Mouse (Mus musculus) hindbrain, embryonic 11.5 days (tissue): ENCODE data around the gene Olfr523. TPM values are rescaled to one million over a fixed set of nuclear protein-coding genes. Genes with fewer than 3 reads are reported as not detected.

Experiments
- ATAC-seq: fragments of 200-750 bp; cut with Nextera tagmentation; 2 replicates; pipeline ENCODE4 v1.8.0; 2017; ENCODE audit warnings: mild to moderate bottlenecking, moderate TSS enrichment, moderate library complexity; ENCODE audit not compliant: low FRiP score
- DNase-seq: peaks from one replicate; pipeline ENCODE4 v3.0.0-alpha.2; 2015; ENCODE audit warnings: low spot score
- H3K27ac ChIP-seq: fragments of 300-500 bp; sonication (generic); 2 replicates; pipeline ENCODE4 v1.5.1; 2014; ENCODE audit warnings: mild to moderate bottlenecking, low read depth, low read length
- H3K27me3 ChIP-seq: fragments of 300-500 bp; sonication (generic); 2 replicates; pipeline ENCODE4 v1.6.1; 2014; ENCODE audit warnings: mild to moderate bottlenecking, low read length, moderate library complexity, mixed read lengths; ENCODE audit not compliant: control insufficient read depth, insufficient read depth
- H3K36me3 ChIP-seq: fragments of 300-500 bp; sonication (generic); 2 replicates; pipeline ENCODE4 v1.6.1; 2014; ENCODE audit warnings: mild to moderate bottlenecking, low read length, moderate library complexity, mixed read lengths; ENCODE audit not compliant: control insufficient read depth, insufficient read depth
- H3K4me1 ChIP-seq: fragments of 300-500 bp; sonication (generic); replicated peaks from 2 replicates; pipeline ENCODE4 v1.6.1; 2014; ENCODE audit warnings: low read length, mixed read lengths; ENCODE audit not compliant: control insufficient read depth, insufficient read depth
- H3K4me2 ChIP-seq: fragments of 300-500 bp; sonication (generic); replicated peaks from 2 replicates; pipeline ENCODE4 v1.6.1; 2014; ENCODE audit warnings: mild to moderate bottlenecking, low read depth, low read length
- H3K4me3 ChIP-seq: fragments of 300-500 bp; sonication (generic); 2 replicates; pipeline ENCODE4 v1.5.1; 2014; ENCODE audit warnings: low read depth, low read length
- H3K9ac ChIP-seq: fragments of 300-500 bp; sonication (generic); 2 replicates; pipeline ENCODE4 v1.6.1; 2014; ENCODE audit warnings: low read depth, low read length
- H3K9me3 ChIP-seq: fragments of 300-500 bp; sonication (generic); 2 replicates; pipeline ENCODE4 v1.6.1; 2016; ENCODE audit warnings: low read length; ENCODE audit not compliant: control insufficient read depth
- WGBS: fragments of 180-500 bp; shearing (Covaris S2); extraction: QIAGEN DNeasy Blood & Tissue Kit; methylation state at CpG from one replicate; pipeline ENCODE4 v1.1.7; 2014; 5-methylcytosine and 5-hydroxymethylcytosine counted together
- polyA plus RNA-seq: library from polyadenylated mRNA; unstranded; fragments of >200 nt; fragmentation: Nextera tagmentation; extraction: Ambion mirVana; gene quantifications from 2 replicates; pipeline ENCODE4 v1.2.1, GENCODE M21; 2014

Olfr523 gene
- polyA plus RNA-seq, 1 experiment from 2014 or later, result not detected

DNA sequence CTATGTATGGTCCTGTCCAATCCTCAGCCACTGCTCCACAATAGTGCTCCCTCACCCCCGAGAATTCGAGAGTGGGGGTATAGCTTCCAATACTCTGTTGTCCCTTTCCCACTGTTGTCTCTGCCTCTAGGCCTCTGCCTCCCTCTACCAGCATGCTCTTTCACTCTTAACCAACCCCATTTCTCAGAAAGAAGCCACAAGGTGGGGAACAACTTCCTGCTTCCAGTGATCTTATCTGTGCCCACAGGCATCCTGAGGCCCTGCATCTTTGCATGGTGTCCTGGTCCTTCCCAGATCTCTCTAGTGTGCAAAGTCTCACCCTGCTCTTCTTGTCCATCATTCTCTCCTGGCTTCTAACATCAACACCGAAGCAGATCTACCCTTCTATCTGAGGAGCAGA lies 33.9 kb downstream of the Olfr523 start:
- H3K9ac ChIP-seq, result no peak overlapping the region
- no peaks in the 10 kb centered on the region for H3K27me3 ChIP-seq
- H3K9me3 ChIP-seq, result no peaks in the 10 kb centered on the region
- H3K4me2 ChIP-seq, result no peak overlapping the region
- no peaks in the 10 kb centered on the region for H3K4me1 ChIP-seq
- H3K4me3 ChIP-seq, result no peak overlapping the region
- no peak for DNase-seq
- no peak for ATAC-seq
- H3K36me3 ChIP-seq, result no peaks in the 10 kb centered on the region
- H3K27ac ChIP-seq, result no peak overlapping the region
- WGBS, result 89% methylated on average over 3 of the region's 3 CpGs

DNA sequence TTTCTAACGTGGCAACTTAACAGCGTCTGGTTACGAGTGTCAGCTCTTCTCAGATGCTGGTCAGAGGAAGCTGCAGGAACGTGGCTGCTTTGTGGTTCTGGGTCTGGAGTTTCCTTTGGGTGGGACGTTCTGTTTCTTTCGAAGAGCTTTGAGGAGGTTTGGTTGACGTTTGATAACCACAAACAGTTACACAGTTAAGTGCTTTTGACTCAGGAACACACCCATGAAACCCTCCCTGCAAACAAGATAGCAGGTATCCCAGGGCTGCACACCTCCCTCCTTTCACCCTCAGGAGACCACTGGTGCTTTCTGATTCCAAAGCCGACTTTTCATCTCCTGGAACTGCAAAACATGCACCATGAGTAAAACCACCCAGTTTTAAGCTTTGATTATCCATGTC lies 35.1 kb downstream of the Olfr523 start:
- ATAC-seq (no peak), DNase-seq (no peak)
- Histone ChIP-seq H3K9ac (no peak overlapping the region), H3K4me3 (no peak overlapping the region), H3K36me3 (no peaks in the 10 kb centered on the region), H3K27ac (no peak overlapping the region), H3K9me3 (no peaks in the 10 kb centered on the region), H3K4me1 (no peaks in the 10 kb centered on the region), H3K4me2 (no peak overlapping the region), H3K27me3 (no peaks in the 10 kb centered on the region)
- WGBS, result 85% methylated on average over 8 of the region's 8 CpGs

DNA sequence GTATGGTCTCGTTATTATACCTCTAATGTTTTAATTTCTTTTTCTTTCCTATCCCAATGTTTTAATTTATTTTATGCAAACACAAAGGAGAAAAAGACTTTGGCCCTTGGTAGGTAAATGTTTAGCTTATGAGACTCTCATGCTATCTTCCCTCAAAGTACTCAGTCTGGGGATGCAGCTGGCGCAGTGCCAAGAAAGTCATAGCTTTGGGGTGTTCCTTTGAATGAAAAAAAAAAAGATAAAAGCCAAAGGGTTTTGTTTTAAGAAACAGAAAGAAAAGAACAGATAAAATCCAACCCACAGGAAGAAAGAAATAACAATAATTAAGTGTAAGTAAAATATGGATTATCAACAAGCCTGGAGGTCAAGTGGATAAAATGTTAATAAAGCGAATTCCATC lies 35.7 kb downstream of the Olfr523 start:
- no peak for ATAC-seq
- Histone ChIP-seq H3K9me3 (no peaks in the 10 kb centered on the region), H3K27me3 (no peaks in the 10 kb centered on the region), H3K27ac (no peak overlapping the region), H3K4me3 (no peak overlapping the region), H3K36me3 (no peaks in the 10 kb centered on the region), H3K9ac (no peak overlapping the region), H3K4me1 (no peaks in the 10 kb centered on the region), H3K4me2 (no peak overlapping the region)
- DNase-seq, result no peak
- 90% methylated on average over 3 of the region's 3 CpGs for WGBS

DNA sequence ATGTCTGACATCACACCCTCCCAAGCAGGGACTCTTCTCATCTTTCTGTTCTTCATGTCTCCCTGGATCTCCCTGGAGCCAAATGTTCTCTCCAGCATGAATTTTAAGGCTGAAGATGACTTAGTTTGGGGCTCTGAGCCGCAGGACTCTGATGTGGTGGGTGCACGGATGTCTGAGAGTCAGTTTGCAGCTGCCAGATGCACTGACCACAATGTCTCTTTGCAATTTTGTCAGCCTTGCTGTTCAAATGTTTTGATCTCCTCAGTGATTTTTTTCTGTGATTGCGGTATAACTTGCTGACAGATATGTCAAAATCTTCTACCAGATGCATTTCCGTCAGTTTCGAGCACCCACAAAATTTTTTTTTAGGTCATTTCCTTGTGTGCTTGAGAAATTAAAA lies 40.8 kb downstream of the Olfr523 start:
- H3K36me3 ChIP-seq, result no peaks in the 10 kb centered on the region
- no peak for ATAC-seq
- no peaks in the 10 kb centered on the region for H3K9me3 ChIP-seq
- no peak overlapping the region for H3K9ac ChIP-seq
- DNase-seq, result no peak
- H3K4me2 ChIP-seq, result no peak overlapping the region
- H3K4me3 ChIP-seq, result no peak overlapping the region
- H3K27me3 ChIP-seq, result no peaks in the 10 kb centered on the region
- H3K27ac ChIP-seq, result no peak overlapping the region
- 83% methylated on average over 5 of the region's 5 CpGs for WGBS
- no peaks in the 10 kb centered on the region for H3K4me1 ChIP-seq

DNA sequence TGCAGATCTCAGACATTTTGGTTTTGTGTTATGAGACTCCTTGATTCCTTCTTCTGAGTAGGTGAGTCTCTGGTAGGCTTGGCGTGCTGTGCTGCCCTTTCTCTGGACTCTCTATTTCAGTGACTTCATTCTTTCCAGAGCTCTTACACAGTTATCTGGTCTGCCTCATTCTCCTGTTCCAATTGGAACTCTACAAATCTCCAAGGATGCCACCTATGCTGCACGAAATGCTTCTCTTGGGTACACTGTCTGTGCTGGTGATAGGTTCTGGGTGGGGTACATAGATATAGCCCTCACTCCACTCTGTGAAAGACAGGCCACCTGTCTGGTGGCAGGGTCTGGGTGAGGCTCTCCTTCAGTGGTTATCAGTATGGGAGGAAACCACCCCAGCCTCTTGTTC lies 45.0 kb downstream of the Olfr523 start, which contains the start of gene Cd163l1:
Gene Cd163l1, plus strand, starts transcription at position 301 of the 400 bp plus-strand sequence.
- DNase-seq, result no peak
- H3K36me3 ChIP-seq, result no peaks in the 10 kb centered on the region
- H3K9ac ChIP-seq, result no peak within 1 kb of the TSS
- no peaks in the 10 kb centered on the region for H3K4me1 ChIP-seq
- H3K4me3 ChIP-seq, result no peak within 1 kb of the TSS
- no peaks in the 10 kb centered on the region for H3K27me3 ChIP-seq
- H3K27ac ChIP-seq, result no peak within 1 kb of the TSS
- no peak for ATAC-seq
- H3K4me2 ChIP-seq, result no peak within 1 kb of the TSS
- H3K9me3 ChIP-seq, result no peaks in the 10 kb centered on the region
- 93% methylated on average over 2 of the region's 2 CpGs for WGBS

DNA sequence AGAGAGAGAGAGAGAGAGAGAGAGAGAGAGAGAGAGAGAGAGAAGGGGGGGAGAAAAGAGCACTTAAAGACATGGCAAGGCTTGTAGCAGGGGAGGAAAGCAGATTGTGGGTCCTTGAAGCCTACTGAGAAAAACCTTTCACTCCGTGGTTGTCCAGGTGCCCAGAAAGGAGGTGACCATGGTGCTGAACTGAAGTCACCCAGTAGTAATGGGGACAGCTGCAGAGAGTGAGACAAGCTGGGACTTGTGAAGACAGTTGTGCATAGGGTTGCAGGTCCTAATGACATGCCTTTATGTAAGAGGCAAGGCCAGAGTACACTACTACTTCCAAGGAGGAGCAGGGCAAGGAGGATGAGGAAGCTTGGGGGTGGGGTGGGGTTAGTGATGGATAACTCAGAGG lies 46.3 kb downstream of the Olfr523 start:
- Histone ChIP-seq H3K4me1 (no peaks in the 10 kb centered on the region), H3K27ac (no peak overlapping the region), H3K36me3 (no peaks in the 10 kb centered on the region), H3K27me3 (no peaks in the 10 kb centered on the region), H3K9ac (no peak overlapping the region), H3K4me2 (no peak overlapping the region), H3K4me3 (no peak overlapping the region), H3K9me3 (no peaks in the 10 kb centered on the region)
- ATAC-seq (no peak), DNase-seq (no peak)
- 24% methylated on average over 1 of the region's 1 CpGs for WGBS

DNA sequence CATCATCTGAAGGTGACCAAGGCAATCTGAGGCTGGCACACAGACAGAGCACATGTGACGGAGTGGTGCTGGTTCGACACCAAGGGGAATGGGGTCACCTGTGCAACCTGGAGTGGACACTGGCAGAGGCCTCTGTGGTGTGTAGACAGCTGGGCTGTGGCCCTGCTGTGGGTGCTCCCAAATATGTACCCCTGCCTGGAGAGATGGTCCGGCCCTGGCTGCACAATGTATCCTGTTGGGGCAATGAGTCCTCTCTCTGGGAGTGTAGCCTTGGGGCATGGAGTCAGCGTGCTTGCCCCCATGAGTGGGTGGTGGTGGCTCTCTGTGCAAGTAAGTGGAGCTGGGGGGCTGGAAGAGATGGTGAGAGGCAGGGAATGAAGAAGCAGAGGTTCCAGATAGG lies 47.4 kb downstream of the Olfr523 start:
- no peak for DNase-seq
- Histone ChIP-seq H3K36me3 (no peaks in the 10 kb centered on the region), H3K9me3 (no peaks in the 10 kb centered on the region), H3K27ac (no peak overlapping the region), H3K4me1 (no peaks in the 10 kb centered on the region), H3K4me2 (no peak overlapping the region), H3K27me3 (no peaks in the 10 kb centered on the region), H3K9ac (no peak overlapping the region), H3K4me3 (no peak overlapping the region)
- WGBS, result 85% methylated on average over 4 of the region's 4 CpGs
- ATAC-seq, result no peak

DNA sequence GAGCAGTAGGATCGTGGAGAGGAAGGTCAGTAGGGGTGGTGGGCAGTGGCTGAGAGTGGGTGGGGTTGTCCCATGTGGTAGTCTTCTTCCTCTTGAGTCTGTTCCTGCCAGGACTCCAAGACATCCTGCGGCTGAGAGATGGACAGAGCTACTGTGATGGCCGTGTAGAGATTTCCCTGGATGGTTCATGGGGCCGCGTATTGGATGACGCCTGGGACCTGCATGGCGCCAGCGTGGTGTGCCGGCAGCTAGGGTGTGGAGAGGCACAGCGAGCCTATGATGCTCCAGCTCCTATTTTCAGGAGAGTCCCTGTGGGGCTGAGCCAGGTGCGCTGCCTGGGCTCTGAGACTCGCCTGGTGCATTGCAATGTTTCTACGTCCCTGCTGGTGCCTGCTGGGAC lies 51.2 kb downstream of the Olfr523 start:
- WGBS, result 89% methylated on average over 13 of the region's 13 CpGs
- no peak for ATAC-seq

More for the DNA sequence above, 51.2 kb downstream of the Olfr523 start:
- Histone ChIP-seq H3K4me3 (no peak overlapping the region), H3K4me1 (no peaks in the 10 kb centered on the region), H3K27me3 (no peaks in the 10 kb centered on the region), H3K27ac (no peak overlapping the region), H3K9ac (no peak overlapping the region), H3K9me3 (no peaks in the 10 kb centered on the region), H3K36me3 (no peaks in the 10 kb centered on the region), H3K4me2 (no peak overlapping the region)
- DNase-seq, result no peak
